Mouse (Mus musculus) testis, postnatal 10 days (tissue): ENCODE measurements around the gene Mydgf.

ENCODE experiments used
- DNase-seq: peaks from one replicate; pipeline ENCODE4 v3.0.0; 2021; ENCODE audit warnings: low spot score

Gene Mydgf

GRCm38 (mm10) chr17:56183658-56184103, at the start of gene Mydgf:
Gene Mydgf (minus strand): TSS chr17:56183920.
- DNase-seq = peak; percentile 98

- no peak for DNase-seq
Measured at GRCm38 (mm10) chr17:56233389-56233788, 49.7 kb upstream of the Mydgf start.

GRCm38 (mm10) chr17:56229943-56230342, 46.2 kb upstream of the Mydgf start:
- no peak for DNase-seq

GRCm38 (mm10) chr17:56226566-56226965, 42.8 kb upstream of the Mydgf start:
- no peak for DNase-seq

- DNase-seq = no peak
Measured at GRCm38 (mm10) chr17:56224916-56225315, 41.2 kb upstream of the Mydgf start.

GRCm38 (mm10) chr17:56219805-56220204, 36.1 kb upstream of the Mydgf start:
- no peak for DNase-seq

GRCm38 (mm10) chr17:56219251-56219650, 35.5 kb upstream of the Mydgf start:
- DNase-seq = no peak

GRCm38 (mm10) chr17:56218377-56219191, 34.9 kb upstream of the Mydgf start, which contains the start of gene Dpp9:
Gene Dpp9 (minus strand): TSS chr17:56218905.
- DNase-seq = peak; percentile 86

GRCm38 (mm10) chr17:56217670-56218069, 34.0 kb upstream of the Mydgf start:
- no peak for DNase-seq

- DNase-seq = no peak
Measured at GRCm38 (mm10) chr17:56214229-56214628, 30.5 kb upstream of the Mydgf start.

- DNase-seq = no peak
Measured at GRCm38 (mm10) chr17:56212676-56213075, 29.0 kb upstream of the Mydgf start.

GRCm38 (mm10) chr17:56211090-56211489, 27.4 kb upstream of the Mydgf start:
- no peak for DNase-seq

GRCm38 (mm10) chr17:56208821-56209220, 25.1 kb upstream of the Mydgf start:
- no peak for DNase-seq

- no peak for DNase-seq
Measured at GRCm38 (mm10) chr17:56207963-56208530, 24.3 kb upstream of the Mydgf start.

GRCm38 (mm10) chr17:56206986-56207674, 23.4 kb upstream of the Mydgf start:
- DNase-seq = no peak

GRCm38 (mm10) chr17:56206276-56206884, 22.7 kb upstream of the Mydgf start:
- no peak for DNase-seq

- no peak for DNase-seq
Measured at GRCm38 (mm10) chr17:56203729-56204128, 20.0 kb upstream of the Mydgf start.

GRCm38 (mm10) chr17:56202476-56202875, 18.8 kb upstream of the Mydgf start:
- DNase-seq = no peak

GRCm38 (mm10) chr17:56201642-56202041, 17.9 kb upstream of the Mydgf start:
- no peak for DNase-seq

- DNase-seq = no peak
Measured at GRCm38 (mm10) chr17:56200586-56200985, 16.9 kb upstream of the Mydgf start.

- no peak for DNase-seq
Measured at GRCm38 (mm10) chr17:56196860-56197259, 13.1 kb upstream of the Mydgf start.

- no peak for DNase-seq
Measured at GRCm38 (mm10) chr17:56194765-56195164, 11.0 kb upstream of the Mydgf start.
